Mouse (Mus musculus) MEL (cell line): Measurements from ENCODE around the gene Eif2a. TPM values are rescaled to one million over a fixed set of nuclear protein-coding genes. Genes with fewer than 3 reads are reported as not detected.

Source experiments
- DNase-seq: peaks from one replicate; pipeline ENCODE4 v3.0.0; 2011; ENCODE audit warnings: low read depth, low spot score
- H3K27ac ChIP-seq: 2 replicates; pipeline ENCODE4 v1.5.1; 2012; ENCODE audit warnings: low read depth, mild to moderate bottlenecking, control low read depth, low read length, moderate library complexity; ENCODE audit not compliant: control insufficient read depth
- H3K27me3 ChIP-seq, 2 experiments: fragments of 150-350 bp in 1 of 2; sonication (generic) in 1 of 2; 2 replicates each; pipeline ENCODE4 v1.6.1; 2012; ENCODE audit warnings: low read length in 2 of 2, mild to moderate bottlenecking in 2 of 2, improper control_type of control experiment in 1 of 2, moderate library complexity in 1 of 2; ENCODE audit not compliant: insufficient read depth in 2 of 2, control insufficient read depth in 1 of 2
- H3K36me3 ChIP-seq, 2 experiments: 2 replicates each; pipeline ENCODE4 v1.6.1; 2012 to 2014; ENCODE audit warnings: low read length in 2 of 2, improper control_type of control experiment in 1 of 2, inconsistent platforms in 1 of 2, mild to moderate bottlenecking in 1 of 2; ENCODE audit not compliant: insufficient read depth in 2 of 2, control insufficient read depth in 1 of 2
- H3K4me1 ChIP-seq, 2 experiments: fragments of 150-350 bp in 1 of 2; sonication (generic) in 1 of 2; 2 replicates each; pipeline ENCODE4 v1.6.1; 2012; ENCODE audit warnings: low read length in 2 of 2, improper control_type of control experiment in 1 of 2, mild to moderate bottlenecking in 1 of 2; ENCODE audit not compliant: insufficient read depth in 2 of 2, control insufficient read depth in 1 of 2
- H3K4me3 ChIP-seq, 2 experiments: fragments of 150-350 bp in 1 of 2; sonication (generic) in 1 of 2; 2 replicates each; pipeline ENCODE4 v1.5.1; 2012; ENCODE audit warnings: low read depth in 2 of 2, low read length in 2 of 2, mild to moderate bottlenecking in 2 of 2, moderate library complexity in 2 of 2, control low read depth in 1 of 2, improper control_type of control experiment in 1 of 2; ENCODE audit not compliant: control insufficient read depth in 1 of 2, insufficient read depth in 1 of 2
- H3K79me2 ChIP-seq: 2 replicates; pipeline ENCODE4 v1.6.1; 2012; ENCODE audit warnings: mild to moderate bottlenecking, low read length, moderate library complexity; ENCODE audit not compliant: control insufficient read depth, poor library complexity, insufficient read depth
- H3K9ac ChIP-seq: 2 replicates; pipeline ENCODE4 v1.6.1; 2012; ENCODE audit warnings: low read depth, mild to moderate bottlenecking, control low read depth, low read length, moderate library complexity; ENCODE audit not compliant: control insufficient read depth, poor library complexity, severe bottlenecking
- H3K9me3 ChIP-seq: fragments of 150-350 bp; sonication (generic); replicated peaks from 2 replicates; pipeline ENCODE4 v1.6.1; 2012; ENCODE audit warnings: mild to moderate bottlenecking, low read length, improper control_type of control experiment, moderate library complexity; ENCODE audit not compliant: insufficient read depth
- CHD1 ChIP-seq: IDR thresholded peaks from 2 replicates; pipeline ENCODE4 v1.6.1; 2012; ENCODE audit warnings: low read depth, mild to moderate bottlenecking, inconsistent platforms, low read length, improper control_type of control experiment
- CHD2 ChIP-seq: IDR thresholded peaks from 2 replicates; pipeline ENCODE4 v1.6.1; 2011; ENCODE audit warnings: low read length, improper control_type of control experiment
- CTCF ChIP-seq, 3 experiments: IDR thresholded peaks in 2 of 3; conservative IDR thresholded peaks in 1 of 3; 2 replicates each; pipeline ENCODE4 v1.5.1; 2011 to 2012; ENCODE audit warnings: low read length in 3 of 3, low read depth in 2 of 3, mild to moderate bottlenecking in 2 of 3, improper control_type of control experiment in 1 of 3, inconsistent platforms in 1 of 3, mixed read lengths in 1 of 3, moderate library complexity in 1 of 3; ENCODE audit not compliant: control insufficient read depth in 1 of 3, insufficient read depth in 1 of 3, poor library complexity in 1 of 3, severe bottlenecking in 1 of 3
- E2F4 ChIP-seq: IDR thresholded peaks from 2 replicates; pipeline ENCODE4 v1.6.1; 2011; ENCODE audit warnings: low read depth, low read length, improper control_type of control experiment, borderline replicate concordance
- ELF1 ChIP-seq: IDR thresholded peaks from 2 replicates; pipeline ENCODE4 v1.6.1; 2014; ENCODE audit warnings: low read depth, mild to moderate bottlenecking, inconsistent platforms, low read length, improper control_type of control experiment, moderate library complexity
- EP300 ChIP-seq, 2 experiments: IDR thresholded peaks; 2 replicates each; pipeline ENCODE4 v1.6.1; 2011; ENCODE audit warnings: improper control_type of control experiment in 2 of 2, low read length in 2 of 2, low read depth in 1 of 2, mild to moderate bottlenecking in 1 of 2
- ETS1 ChIP-seq: IDR thresholded peaks from 2 replicates; pipeline ENCODE4 v1.6.1; 2012; ENCODE audit warnings: low read depth, mild to moderate bottlenecking, inconsistent platforms, low read length, improper control_type of control experiment, moderate library complexity
- GABPA ChIP-seq: IDR thresholded peaks from 2 replicates; pipeline ENCODE4 v1.6.1; 2012; ENCODE audit warnings: low read depth, mild to moderate bottlenecking, inconsistent platforms, low read length, improper control_type of control experiment, moderate library complexity
- GATA1 ChIP-seq: IDR thresholded peaks from 2 replicates; pipeline ENCODE4 v1.6.1; 2011; ENCODE audit warnings: low read depth, low read length, improper control_type of control experiment
- HCFC1 ChIP-seq: IDR thresholded peaks from 2 replicates; pipeline ENCODE4 v1.6.1; 2012; ENCODE audit warnings: low read depth, mild to moderate bottlenecking, inconsistent platforms, low read length, improper control_type of control experiment, moderate library complexity
- KAT2A ChIP-seq: conservative IDR thresholded peaks from 2 replicates; pipeline ENCODE4 v1.6.1; 2012; ENCODE audit warnings: low read depth, low read length, improper control_type of control experiment, inconsistent platforms
- MAFK ChIP-seq: IDR thresholded peaks from 2 replicates; pipeline ENCODE4 v1.6.1; 2011; ENCODE audit warnings: low read depth, mild to moderate bottlenecking, low read length, improper control_type of control experiment, borderline replicate concordance
- MAX ChIP-seq: IDR thresholded peaks from 2 replicates; pipeline ENCODE4 v1.6.1; 2011; ENCODE audit warnings: low read length, improper control_type of control experiment
- MAZ ChIP-seq: IDR thresholded peaks from 2 replicates; pipeline ENCODE4 v1.6.1; 2012; ENCODE audit warnings: low read depth, mild to moderate bottlenecking, inconsistent platforms, low read length, improper control_type of control experiment
- MEF2A ChIP-seq: IDR thresholded peaks from 2 replicates; pipeline ENCODE4 v1.6.1; 2014; ENCODE audit warnings: low read depth, mild to moderate bottlenecking, inconsistent platforms, low read length, improper control_type of control experiment; ENCODE audit not compliant: poor library complexity, insufficient replicate concordance, severe bottlenecking; ENCODE audit errors: extremely low read depth
- MXI1 ChIP-seq: IDR thresholded peaks from 2 replicates; pipeline ENCODE4 v1.6.1; 2011; ENCODE audit warnings: mild to moderate bottlenecking, low read depth, low read length, improper control_type of control experiment
- MYB ChIP-seq: IDR thresholded peaks from 2 replicates; pipeline ENCODE4 v1.6.1; 2011; ENCODE audit warnings: mild to moderate bottlenecking, low read depth, low read length, improper control_type of control experiment
- MYC ChIP-seq: IDR thresholded peaks from 2 replicates; pipeline ENCODE4 v1.6.1; 2011; ENCODE audit warnings: low read depth, mild to moderate bottlenecking, low read length, improper control_type of control experiment, moderate library complexity
- NELFE ChIP-seq: IDR thresholded peaks from 2 replicates; pipeline ENCODE4 v1.6.1; 2011; ENCODE audit warnings: low read depth, low read length, improper control_type of control experiment
- POLR2A ChIP-seq, 2 experiments: IDR thresholded peaks; 2 replicates each; pipeline ENCODE4 v1.6.1; 2011 to 2012; ENCODE audit warnings: low read length in 2 of 2, mild to moderate bottlenecking in 2 of 2, control low read depth in 1 of 2, improper control_type of control experiment in 1 of 2, low read depth in 1 of 2, moderate library complexity in 1 of 2; ENCODE audit not compliant: control insufficient read depth in 1 of 2, insufficient read depth in 1 of 2, poor library complexity in 1 of 2
- POLR2AphosphoS2 ChIP-seq: IDR thresholded peaks from 2 replicates; pipeline ENCODE4 v1.6.1; 2011; ENCODE audit warnings: low read length, improper control_type of control experiment
- POLR2AphosphoS5 ChIP-seq: IDR thresholded peaks from 2 replicates; pipeline ENCODE4 v1.6.1; 2012; ENCODE audit warnings: low read depth, borderline replicate concordance, mild to moderate bottlenecking, inconsistent platforms, low read length, moderate library complexity, mixed read lengths
- RAD21 ChIP-seq: IDR thresholded peaks from 2 replicates; pipeline ENCODE4 v1.6.1; 2011; ENCODE audit warnings: mild to moderate bottlenecking, low read depth, low read length, improper control_type of control experiment
- RCOR1 ChIP-seq: IDR thresholded peaks from 2 replicates; pipeline ENCODE4 v1.6.1; 2012; ENCODE audit warnings: low read depth, mild to moderate bottlenecking, inconsistent platforms, low read length, improper control_type of control experiment
- SIN3A ChIP-seq: IDR thresholded peaks from 2 replicates; pipeline ENCODE4 v1.6.1; 2012; ENCODE audit warnings: low read length, improper control_type of control experiment, inconsistent platforms
- SMC3 ChIP-seq: IDR thresholded peaks from 2 replicates; pipeline ENCODE4 v1.6.1; 2011; ENCODE audit warnings: low read depth, low read length, improper control_type of control experiment
- TAL1 ChIP-seq: IDR thresholded peaks from 2 replicates; pipeline ENCODE4 v1.6.1; 2012; ENCODE audit warnings: mild to moderate bottlenecking, inconsistent platforms, low read length, moderate library complexity, mixed read lengths
- TBP ChIP-seq: IDR thresholded peaks from 2 replicates; pipeline ENCODE4 v1.8.0; 2011; ENCODE audit warnings: low read depth, low read length, improper control_type of control experiment
- TCF12 ChIP-seq: IDR thresholded peaks from 2 replicates; pipeline ENCODE4 v1.6.1; 2014; ENCODE audit warnings: low read depth, mild to moderate bottlenecking, inconsistent platforms, low read length, improper control_type of control experiment, moderate library complexity
- USF1 ChIP-seq: IDR thresholded peaks from 2 replicates; pipeline ENCODE4 v1.6.1; 2014; ENCODE audit warnings: low read depth, mild to moderate bottlenecking, inconsistent platforms, low read length, improper control_type of control experiment, moderate library complexity
- USF2 ChIP-seq, 2 experiments: IDR thresholded peaks; 2 replicates each; pipeline ENCODE4 v1.6.1; 2011 to 2012; ENCODE audit warnings: improper control_type of control experiment in 2 of 2, low read length in 2 of 2, borderline replicate concordance in 1 of 2, inconsistent platforms in 1 of 2, low read depth in 1 of 2, mild to moderate bottlenecking in 1 of 2; ENCODE audit not compliant: insufficient read depth in 1 of 2
- ZC3H11A ChIP-seq: IDR thresholded peaks from 2 replicates; pipeline ENCODE4 v1.6.1; 2012; ENCODE audit warnings: low read depth, mild to moderate bottlenecking, inconsistent platforms, low read length, improper control_type of control experiment
- ZKSCAN1 ChIP-seq: IDR thresholded peaks from 2 replicates; pipeline ENCODE4 v1.6.1; 2012; ENCODE audit warnings: low read depth, mild to moderate bottlenecking, inconsistent platforms, low read length, improper control_type of control experiment, moderate library complexity
- ZNF384 ChIP-seq: IDR thresholded peaks from 2 replicates; pipeline ENCODE4 v1.6.1; 2012; ENCODE audit warnings: low read depth, mild to moderate bottlenecking, inconsistent platforms, low read length, improper control_type of control experiment
- polyA plus RNA-seq, 2 experiments: library from polyadenylated mRNA; stranded (reverse) in 1 of 2; unstranded in 1 of 2; fragments of >175 nt in 1 of 2; fragments of >200 nt in 1 of 2; gene quantifications; 2 replicates each; pipeline versions ENCODE4 v1.2.1 to v1.2.4; 2012; ENCODE audit warnings: low replicate concordance in 2 of 2, low read depth in 1 of 2; ENCODE audit not compliant: insufficient read length in 2 of 2, insufficient read depth in 1 of 2, missing spikeins in 1 of 2
- total RNA-seq: library from RNA; depleted of rRNA; stranded (reverse); fragments of 300-350 nt; gene quantifications from 2 replicates; pipeline ENCODE4 v1.2.3, GENCODE M21; 2012

The Eif2a gene
- total and polyA plus RNA-seq, 3 experiments: 67.3 to 192 (median 70.2) TPM

GRCm38 (mm10) chr3:58501961-58502360 lies 23.7 kb upstream of the Eif2a start (continued):
- TF ChIP-seq ETS1 (peak; percentile 91), POLR2AphosphoS2 (no peak), MAX (peak; percentile 44; the same call in 1 of the 2 replicates), POLR2AphosphoS5 (no peak), ZKSCAN1 (no peak), NELFE (no peak), GABPA (no peak), EP300 (IDR thresholded peaks at IDR 0.05; ENCODE audit: low read depth in 1 of 2, low read length in 2 of 2) (peak; percentile 74 to 77), ELF1 (no peak)

GRCm38 (mm10) chr3:58503720-58504333 lies 21.8 kb upstream of the Eif2a start:
- peak; percentile 67 for DNase-seq
- no peak overlapping the region for H3K4me3 ChIP-seq
- no peaks in the 10 kb centered on the region for H3K27me3 ChIP-seq
- peak overlapping the region; percentile 65 for H3K27ac ChIP-seq
- no peaks in the 10 kb centered on the region for H3K9me3 ChIP-seq
- no peaks in the 10 kb centered on the region for H3K79me2 ChIP-seq
- peaks cover 7 to 9% of the 10 kb centered on the region in 2 experiments for H3K4me1 ChIP-seq
- peak overlapping the region; percentile 34 for H3K9ac ChIP-seq
- peaks cover 0 to 20% of the 10 kb centered on the region in 2 experiments; a peak in 2 of 4 replicates for H3K36me3 ChIP-seq
- TF ChIP-seq HCFC1: no peak
- peak; percentile 39 to 48; a peak in 3 of 4 replicates for TF ChIP-seq EP300 (IDR thresholded peaks at IDR 0.05; ENCODE audit: low read depth in 1 of 2, low read length in 2 of 2)
- TF ChIP-seq E2F4: no peak
- peak; percentile 48; the same call in 1 of the 2 replicates for TF ChIP-seq TCF12
- TF ChIP-seq RCOR1: 0 out of 2 replicates have a peak, but pooled peaks have one; percentile 20
- TF ChIP-seq SMC3: peak; percentile 47
- TF ChIP-seq POLR2AphosphoS5: no peak
- TF ChIP-seq CTCF (IDR thresholded peaks at IDR 0.05 in 2 of 3, conservative IDR thresholded peaks at IDR 0.05 in 1 of 3; ENCODE audit: control insufficient read depth in 1 of 3, insufficient read depth in 1 of 3, low read depth in 2 of 3, low read length in 3 of 3, poor library complexity in 1 of 3, severe bottlenecking in 1 of 3): peak in 1 of 3 experiments; percentile 62; a peak in 2 of 6 replicates
- no peak for TF ChIP-seq ZNF384
- peak; percentile 60; the same call in 1 of the 2 replicates for TF ChIP-seq GATA1
- peak; percentile 92 for TF ChIP-seq MAX
- no peak for TF ChIP-seq ELF1
- peak; percentile 61 for TF ChIP-seq SIN3A
- TF ChIP-seq ZC3H11A: peak; percentile 65
- no peak for TF ChIP-seq USF2 (IDR thresholded peaks at IDR 0.05; ENCODE audit: borderline replicate concordance in 1 of 2, insufficient read depth in 1 of 2, low read depth in 1 of 2, low read length in 2 of 2)
- TF ChIP-seq ZKSCAN1: no peak
- TF ChIP-seq TAL1: peak; percentile 57
- peak; percentile 98 for TF ChIP-seq MYC
- peak; percentile 79 for TF ChIP-seq RAD21
- TF ChIP-seq TBP: no peak
- no peak for TF ChIP-seq POLR2A (IDR thresholded peaks at IDR 0.05; ENCODE audit: control insufficient read depth in 1 of 2, insufficient read depth in 1 of 2, low read depth in 1 of 2, low read length in 2 of 2, poor library complexity in 1 of 2)
- no peak for TF ChIP-seq KAT2A
- TF ChIP-seq ETS1: peak; percentile 57
- TF ChIP-seq MXI1: peak; percentile 92
- TF ChIP-seq CHD1: no peak
- TF ChIP-seq CHD2: no peak
- no peak for TF ChIP-seq MYB
- no peak for TF ChIP-seq MAFK
- peak; percentile 69 for TF ChIP-seq USF1
- peak; percentile 66; the same call in 1 of the 2 replicates for TF ChIP-seq MAZ
- TF ChIP-seq MEF2A: no peak
- no peak for TF ChIP-seq POLR2AphosphoS2
